Mouse (Mus musculus) T-cell, adult 2 months (primary cell): ENCODE data around the gene Slc35f1.

Source experiments
- DNase-seq: peaks from one replicate; pipeline ENCODE4 v3.0.0; 2022; ENCODE audit warnings: low spot score

Gene Slc35f1

DNA sequence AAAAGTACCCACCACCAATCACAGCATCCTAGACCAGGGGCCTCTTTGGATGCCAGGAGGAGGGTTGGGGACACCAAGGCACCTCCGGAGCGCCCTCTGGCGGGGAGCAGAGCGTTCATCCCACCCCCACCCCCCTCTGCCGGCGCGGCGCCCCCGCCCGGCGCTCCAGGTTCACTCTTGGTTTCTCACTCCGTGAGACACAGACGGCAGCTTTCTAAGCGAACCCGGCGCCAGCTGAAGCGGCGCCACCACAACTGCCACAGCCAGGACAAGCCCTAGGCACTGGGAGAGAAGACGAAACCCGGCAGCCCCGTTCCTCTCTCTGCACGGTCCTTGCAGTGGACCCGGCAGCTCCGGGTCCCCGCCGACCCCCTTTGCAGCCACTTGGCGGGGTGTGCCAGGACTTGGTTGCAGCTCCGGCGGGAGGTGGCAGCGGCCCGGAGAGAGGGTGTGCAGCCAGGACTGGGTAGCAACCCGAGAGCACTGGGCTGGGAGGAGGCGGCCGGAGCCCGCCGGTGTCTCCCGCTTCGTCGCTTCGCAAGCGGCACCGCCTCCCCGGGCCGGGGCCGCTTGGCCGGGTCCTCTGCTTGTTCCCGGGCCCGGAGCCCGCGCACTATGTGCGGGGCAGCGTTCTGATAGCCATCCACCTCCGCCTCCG, at the start of gene Slc35f1:
TSS of gene Slc35f1 (plus strand) at position 200 of the 658 bp plus-strand sequence.
- no peak for DNase-seq

DNA sequence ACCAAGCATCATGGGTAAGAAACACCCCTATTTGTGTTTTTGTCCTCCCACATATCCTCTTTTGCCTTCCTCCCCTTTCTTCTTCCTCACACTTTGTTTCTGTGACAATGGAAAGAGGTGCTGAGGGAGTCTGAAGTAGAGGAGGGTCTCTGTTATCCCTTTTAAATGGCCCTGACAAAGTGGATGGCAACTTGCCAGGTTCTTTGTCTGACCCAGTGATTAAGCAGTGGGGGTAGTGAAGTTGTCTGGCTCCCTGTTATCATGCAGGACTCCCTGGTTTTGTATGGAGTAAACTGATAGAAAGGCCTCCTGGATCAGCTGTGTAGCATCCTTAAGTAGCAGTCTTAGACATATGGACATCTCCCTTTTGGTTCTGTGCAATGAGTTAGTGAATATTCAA, 19.1 kb upstream of the Slc35f1 start:
- no peak for DNase-seq

DNA sequence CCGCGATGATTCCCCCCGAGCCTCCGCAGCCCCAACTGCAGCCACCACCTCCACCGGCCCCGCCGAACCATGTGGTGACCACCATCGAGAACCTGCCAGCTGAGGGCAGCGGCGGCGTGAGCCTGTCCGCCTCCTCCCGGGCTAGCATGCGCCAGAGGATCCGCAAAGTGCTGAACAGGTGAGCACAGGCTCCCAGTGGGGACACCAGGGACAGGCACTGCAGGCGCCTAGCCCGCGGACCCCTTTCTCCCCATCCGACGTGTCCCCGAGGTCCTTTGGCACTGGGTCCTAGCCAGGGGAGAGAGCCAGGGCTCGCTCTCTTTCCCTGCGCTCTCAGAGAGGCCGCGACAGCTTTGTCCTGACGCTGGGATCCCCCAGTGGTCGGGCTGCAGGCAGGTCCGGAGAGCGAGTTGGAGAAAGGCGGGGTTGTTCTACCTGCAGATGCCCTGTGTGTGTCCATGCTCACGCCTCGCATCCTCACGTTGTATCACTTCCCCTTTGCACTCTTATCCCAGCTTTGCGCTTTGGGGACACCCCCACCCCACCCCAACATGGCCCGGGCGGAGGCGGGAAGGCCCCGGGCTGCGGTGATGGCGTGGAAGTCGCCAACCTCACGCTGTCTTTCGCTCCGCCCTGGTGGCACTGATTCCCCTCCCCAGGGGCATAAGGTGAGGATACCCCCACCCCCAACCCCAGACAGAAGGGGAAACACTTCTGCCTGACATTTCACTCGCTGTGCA, 829 bp downstream of the Slc35f1 start:
- DNase-seq = no peak

GRCm38 (mm10) chr10:52703688-52704087, 13.4 kb downstream of the Slc35f1 start:
- no peak for DNase-seq

DNA sequence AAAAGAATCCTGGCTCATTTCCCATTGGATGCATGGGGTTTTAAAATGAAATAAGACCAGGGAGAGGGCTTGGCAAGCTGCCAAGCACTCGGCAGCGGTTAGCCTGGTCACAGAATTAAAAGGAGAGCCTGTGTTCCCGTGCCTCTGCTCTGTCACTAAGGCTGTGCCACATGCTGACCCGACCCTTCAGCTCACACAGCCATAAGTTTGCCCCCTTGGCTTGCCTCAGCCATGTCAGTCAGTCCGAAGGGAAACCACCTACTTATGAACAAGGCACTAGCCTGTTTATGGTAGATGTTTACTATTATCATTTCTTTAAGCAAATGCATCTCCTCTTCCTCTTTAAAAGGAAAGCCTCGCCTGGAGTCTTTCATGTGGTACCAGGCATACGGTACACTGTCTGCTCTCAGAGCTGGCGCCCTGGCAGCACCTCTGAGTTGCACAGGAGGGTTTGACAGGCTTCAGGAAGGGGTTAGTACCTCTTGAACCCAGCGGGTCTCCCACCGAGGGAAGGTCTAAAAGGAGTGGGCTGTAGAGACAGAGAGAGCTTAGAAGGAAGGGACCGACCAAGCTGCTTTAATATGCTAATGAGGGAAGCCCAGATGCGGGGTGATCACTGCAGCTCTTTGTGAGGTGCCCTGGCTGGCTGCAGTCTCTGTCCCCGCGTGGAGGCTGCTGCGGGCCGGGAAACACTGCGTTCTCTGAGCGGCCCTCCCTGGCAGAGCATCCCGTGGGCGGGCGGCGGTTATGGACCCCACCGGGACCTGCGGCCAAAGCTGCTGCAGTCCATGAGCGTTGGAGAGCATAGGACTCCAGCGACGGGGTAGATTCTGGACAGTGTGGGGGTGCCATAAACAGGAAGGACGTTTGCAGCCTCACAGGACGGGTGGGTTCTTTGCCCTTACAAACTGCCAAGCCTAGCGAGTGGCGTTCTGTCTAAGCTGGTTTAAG, 14.0 kb downstream of the Slc35f1 start:
- no peak for DNase-seq

DNA sequence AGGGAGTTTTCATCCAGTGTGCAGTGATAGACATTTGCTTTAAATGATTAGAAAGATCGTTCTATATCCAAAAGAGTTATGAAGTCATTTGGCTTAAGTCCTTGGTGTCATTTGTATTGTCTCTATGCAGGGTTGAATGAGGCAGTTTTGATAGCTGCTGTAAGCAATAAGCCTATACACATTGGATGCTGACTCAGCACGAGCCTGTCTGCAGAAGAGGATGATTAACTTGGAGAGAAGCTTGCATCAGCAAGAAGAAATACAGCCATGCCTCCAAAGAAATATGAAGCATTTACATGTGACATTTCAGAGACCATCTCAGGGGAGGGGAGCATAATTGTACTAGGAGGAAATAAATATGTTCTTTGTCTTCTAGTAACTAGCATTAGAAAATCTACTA, 19.1 kb downstream of the Slc35f1 start:
- no peak for DNase-seq

GRCm38 (mm10) chr10:52712166-52712565, 21.8 kb downstream of the Slc35f1 start:
- DNase-seq = no peak

DNA sequence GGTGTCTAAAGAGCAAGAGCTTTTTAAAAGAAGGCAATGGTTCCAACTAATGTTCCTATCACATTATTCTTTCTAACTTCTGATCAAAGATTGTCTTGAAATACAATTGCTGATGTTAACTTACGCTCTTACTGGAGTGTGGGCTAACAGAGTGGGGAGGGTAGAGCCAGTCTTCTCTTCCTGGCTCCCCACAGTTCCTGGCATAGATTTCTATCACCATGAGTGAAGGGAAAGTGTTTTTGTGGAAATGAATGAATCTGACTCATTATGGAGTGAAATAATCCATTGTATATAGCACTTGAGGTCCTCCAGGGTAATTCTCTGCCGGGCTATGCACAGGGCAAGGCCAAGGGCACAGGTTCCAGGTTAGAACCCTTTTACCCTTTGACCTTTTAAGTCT, 24.2 kb downstream of the Slc35f1 start:
- no peak for DNase-seq

DNA sequence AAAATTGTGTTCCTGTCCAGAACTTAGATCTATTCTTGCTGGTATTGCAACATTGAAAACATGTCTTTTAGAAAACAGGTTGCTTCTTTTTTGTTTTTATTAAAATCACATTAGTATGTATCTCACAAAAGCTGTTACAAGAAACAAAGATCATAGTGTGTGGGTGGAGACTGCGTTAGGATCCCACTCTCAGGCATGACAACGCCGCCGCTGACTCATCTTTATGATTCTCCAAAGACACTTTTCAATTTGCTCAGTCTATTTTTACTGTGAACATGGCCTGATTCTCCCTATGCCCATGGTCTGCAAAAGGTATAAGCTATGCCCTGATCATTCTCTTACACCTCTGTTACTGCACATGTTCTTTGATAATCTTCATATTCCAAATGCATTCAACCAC, 24.8 kb downstream of the Slc35f1 start:
- no peak for DNase-seq

GRCm38 (mm10) chr10:52718199-52718917, 28.0 kb downstream of the Slc35f1 start:
- DNase-seq = no peak

- no peak for DNase-seq
Measured at GRCm38 (mm10) chr10:52726674-52727073, 36.3 kb downstream of the Slc35f1 start.

DNA sequence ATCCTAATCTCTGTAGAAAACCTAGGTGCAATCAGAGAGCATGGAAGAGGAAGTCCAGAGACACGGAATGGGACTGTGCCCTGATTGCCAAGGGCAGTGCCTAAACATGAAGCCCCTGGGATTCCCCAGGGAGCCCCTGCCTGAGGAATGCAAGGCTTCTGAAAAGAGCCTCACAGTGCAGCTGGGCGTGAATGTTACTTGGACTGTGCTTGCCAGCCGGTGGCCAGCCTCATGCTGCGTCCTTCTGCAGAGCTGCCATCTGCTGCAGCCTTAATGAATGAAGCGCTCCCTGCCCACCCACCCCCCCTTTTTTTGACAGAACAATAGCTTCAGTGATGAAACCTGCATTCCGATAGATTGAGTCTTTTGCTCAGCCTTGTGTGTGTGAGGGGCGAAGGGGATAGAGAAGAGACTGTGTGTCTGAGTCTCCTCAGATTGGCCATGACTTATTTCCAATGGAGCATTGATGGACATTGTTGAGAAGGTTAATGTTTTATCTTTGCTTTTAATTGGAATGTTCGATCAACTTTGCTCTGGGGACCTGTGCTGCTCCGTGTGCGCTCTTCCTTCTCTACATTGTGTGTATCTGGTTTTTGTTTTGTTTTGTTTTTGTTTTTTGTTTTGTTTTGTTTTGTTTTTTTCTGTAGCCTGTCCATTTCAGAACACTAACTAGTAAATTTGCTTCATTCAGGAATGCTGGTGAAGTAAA, 52.5 kb downstream of the Slc35f1 start:
- no peak for DNase-seq

DNA sequence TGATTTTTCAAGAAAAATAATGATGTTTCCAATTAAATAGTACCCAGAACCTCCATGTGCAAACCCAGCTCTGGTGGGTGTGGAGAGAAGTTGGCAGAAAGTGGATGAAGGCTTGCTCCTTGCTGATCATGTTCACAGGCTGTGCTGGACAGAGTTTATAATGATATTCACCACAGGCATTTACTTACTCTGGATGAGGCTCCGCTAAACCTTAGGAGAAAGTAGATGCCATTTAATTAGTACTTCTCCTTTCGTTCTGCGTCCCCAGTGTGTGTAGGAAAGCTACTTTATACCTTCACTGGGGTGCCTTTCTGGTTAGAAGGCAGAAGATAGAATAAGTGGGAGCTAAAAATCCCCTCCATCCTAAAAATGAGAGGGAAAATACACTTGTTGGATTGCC, 53.5 kb downstream of the Slc35f1 start:
- no peak for DNase-seq

- DNase-seq = no peak
Measured at GRCm38 (mm10) chr10:52748028-52748597, 57.8 kb downstream of the Slc35f1 start.

DNA sequence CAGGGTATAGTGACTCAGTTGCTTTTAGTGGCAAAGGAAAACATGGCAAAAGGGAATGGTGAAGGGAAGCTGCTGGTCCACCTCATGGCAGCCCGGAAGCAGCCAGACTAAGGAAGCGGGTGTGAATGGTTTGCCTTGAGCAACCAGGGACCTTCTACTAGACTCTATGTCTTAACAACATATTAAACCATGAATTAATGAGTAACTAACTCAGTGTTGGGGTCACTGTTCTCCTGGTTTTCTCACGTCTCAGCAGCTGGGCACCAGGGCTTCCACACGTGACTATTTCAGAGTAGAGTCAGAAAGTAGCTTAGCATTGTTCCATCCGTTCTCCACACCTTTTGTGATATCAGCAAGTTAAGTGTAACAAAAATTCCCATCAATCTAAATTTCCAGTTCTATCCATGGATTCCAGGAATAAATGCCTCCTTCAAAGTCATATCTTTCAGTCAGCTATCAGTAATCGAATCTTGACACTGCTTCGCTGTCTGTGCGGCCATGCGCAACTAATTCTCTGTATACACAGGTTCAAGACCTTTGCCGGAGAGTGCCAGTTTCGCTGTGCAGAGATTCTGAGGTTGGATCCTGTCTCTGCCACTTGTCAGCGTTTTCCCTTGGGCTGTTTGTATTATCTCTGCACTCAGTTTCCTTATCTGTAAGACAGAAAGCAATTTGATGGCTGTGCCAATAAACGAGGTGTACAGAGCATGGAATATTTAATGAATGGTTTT, 65.8 kb downstream of the Slc35f1 start:
- DNase-seq = no peak

- DNase-seq = no peak
Measured at GRCm38 (mm10) chr10:52757496-52758260, 67.3 kb downstream of the Slc35f1 start.

GRCm38 (mm10) chr10:52758589-52758988, 68.3 kb downstream of the Slc35f1 start:
- no peak for DNase-seq

DNA sequence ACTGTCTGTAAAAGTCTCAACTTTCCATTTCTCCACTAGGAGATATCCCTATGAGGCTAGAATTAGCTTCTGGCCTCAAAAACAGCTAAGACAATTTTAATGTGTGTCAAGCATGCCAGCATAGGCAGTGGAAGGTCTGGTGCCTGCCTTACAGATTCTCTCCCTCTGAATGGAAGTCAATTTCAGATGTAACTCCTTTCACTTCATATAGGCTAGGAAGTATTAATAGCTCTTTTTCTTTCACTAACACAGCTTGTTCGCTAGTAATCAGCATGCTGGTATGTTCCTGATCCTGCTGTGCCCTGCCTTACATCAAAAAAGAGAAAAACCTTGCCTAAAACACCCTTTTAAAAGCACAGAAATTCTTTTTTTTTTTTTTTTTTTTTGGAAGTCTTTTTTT, 70.2 kb downstream of the Slc35f1 start:
- DNase-seq = no peak

DNA sequence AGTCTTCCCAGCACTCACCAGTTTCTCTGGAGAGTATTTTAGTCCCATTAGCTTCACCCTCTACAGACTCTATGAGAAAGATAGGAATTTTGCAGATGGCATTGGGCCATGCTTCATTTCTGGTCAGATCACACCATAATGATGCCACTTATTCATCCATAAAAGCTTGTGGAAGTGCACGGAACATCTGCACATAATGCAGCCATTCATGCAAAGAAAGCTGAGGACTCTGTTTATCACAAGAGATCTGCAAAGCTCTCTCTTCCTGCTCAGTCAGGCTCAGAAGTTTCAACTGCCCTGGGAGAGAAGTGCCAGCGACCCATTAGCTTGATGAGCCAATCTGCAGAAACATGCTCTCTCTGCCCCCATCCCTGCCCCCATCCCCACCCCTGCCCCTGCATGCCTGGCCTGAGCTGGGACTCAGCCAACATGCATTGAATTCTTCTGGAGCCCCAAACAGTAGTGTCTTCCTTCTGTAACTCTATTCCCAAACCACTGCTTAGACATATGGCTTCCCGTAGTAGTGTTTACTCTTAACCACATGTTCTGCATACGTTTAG, 89.7 kb downstream of the Slc35f1 start:
- no peak for DNase-seq
